Mouse (Mus musculus) Patski (cell line): Measurements from ENCODE around the gene Wdr3. TPM values are rescaled to one million over a fixed set of nuclear protein-coding genes. Genes with fewer than 3 reads are reported as not detected.

ENCODE experiments used
- ATAC-seq: fragments of 100-300 bp; one replicate; pipeline ENCODE4 v1.8.0; 2021
- CTCF ChIA-PET: fragments of 350-600 bp; sonication (Branson Sonifier 250); formaldehyde crosslinking; loops from one replicate; lab custom pipeline; 2022; ENCODE audit warnings: inconsistent platforms; lab: Charles Lee
- POLR2A ChIA-PET: fragments of 350-600 bp; sonication (Branson Sonifier 250); formaldehyde crosslinking; loops from one replicate; lab custom pipeline; 2022; ENCODE audit warnings: antibody characterized with exemption, inconsistent platforms; lab: Charles Lee
- DNase-seq: peaks from one replicate; pipeline ENCODE4 v3.0.0-alpha.2; 2011; ENCODE audit warnings: low read depth, low spot score
- H3K27me3 ChIP-seq: fragments of 371-371 bp; one replicate; pipeline ENCODE4 v1.5.1; 2021
- CTCF ChIP-seq: fragments of 100-300 bp; IDR thresholded peaks from one replicate; pipeline ENCODE4 v1.5.1; 2021
- in situ Hi-C: fragments of 300-500 bp; cut with MboI; formaldehyde crosslinking; loops from 3 replicates; pipeline ENCODE4 v1.11.1; 2018; ENCODE audit warnings: low pct_unique_long_range_greater_than_20kb, mixed read lengths
- polyA plus RNA-seq: library from polyadenylated mRNA; unstranded; gene quantifications from one replicate; pipeline ENCODE4 v1.2.3, GENCODE M21; 2021

The Wdr3 gene
- polyA plus RNA-seq = 70.4 TPM

DNA sequence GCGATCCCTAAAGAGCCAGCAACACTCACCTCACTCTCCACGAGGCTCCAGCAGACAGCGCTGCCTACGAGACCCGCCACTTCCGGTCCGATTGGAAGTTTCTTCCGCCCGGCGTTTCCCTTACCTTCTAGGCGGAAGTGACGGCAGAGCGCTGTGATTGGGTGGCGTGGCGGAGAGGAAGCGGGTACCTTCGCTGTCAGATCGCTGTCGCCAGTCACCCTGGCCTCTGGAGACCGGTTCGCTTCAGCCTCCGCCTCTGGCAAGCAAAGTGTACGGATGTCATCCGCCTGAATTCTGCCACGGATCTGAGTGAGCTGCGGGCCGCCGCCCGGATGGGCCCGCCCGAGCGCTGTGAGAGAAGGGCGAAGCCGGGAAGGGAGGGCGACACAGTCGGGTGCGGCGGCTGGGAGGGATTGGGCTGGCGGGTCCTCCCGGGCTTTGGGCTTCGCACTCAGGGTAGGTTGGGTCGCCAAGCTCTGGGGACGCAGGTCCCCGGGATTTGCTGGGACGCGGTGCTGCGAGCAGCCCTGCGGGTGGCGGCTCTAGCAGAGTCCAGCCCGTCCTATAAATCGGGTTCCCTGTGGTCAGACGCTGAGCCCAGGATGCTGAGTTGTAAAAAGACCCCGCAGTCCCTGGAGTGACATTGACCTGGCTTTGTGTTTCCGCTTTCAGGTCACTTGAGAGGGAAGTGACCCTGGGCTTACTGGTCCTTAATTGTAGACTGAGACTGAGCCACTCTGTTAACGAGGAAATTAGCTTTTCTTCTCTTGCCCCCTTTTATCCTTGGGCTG is at the start of gene Wdr3, which contains the start of gene Gdap2:
Gene Wdr3, minus strand, starts transcription at position 93 of the 791 bp plus-strand sequence.
Gene Gdap2, plus strand, starts transcription at position 67 of the 791 bp plus-strand sequence.
- CTCF ChIA-PET = interaction anchor here (1.3 kb wide), 1 partner anchor 11 kb away, joined by 4 read pairs; no protein-coding TSS in a partner anchor
- peak; percentile 98 for ATAC-seq
- in situ Hi-C loops = no loop called here
- H3K27me3 ChIP-seq = no peaks in the 10 kb centered on the region
- POLR2A ChIA-PET = no interaction called here
- peak; percentile 84 for DNase-seq
- no peak for TF ChIP-seq CTCF

DNA sequence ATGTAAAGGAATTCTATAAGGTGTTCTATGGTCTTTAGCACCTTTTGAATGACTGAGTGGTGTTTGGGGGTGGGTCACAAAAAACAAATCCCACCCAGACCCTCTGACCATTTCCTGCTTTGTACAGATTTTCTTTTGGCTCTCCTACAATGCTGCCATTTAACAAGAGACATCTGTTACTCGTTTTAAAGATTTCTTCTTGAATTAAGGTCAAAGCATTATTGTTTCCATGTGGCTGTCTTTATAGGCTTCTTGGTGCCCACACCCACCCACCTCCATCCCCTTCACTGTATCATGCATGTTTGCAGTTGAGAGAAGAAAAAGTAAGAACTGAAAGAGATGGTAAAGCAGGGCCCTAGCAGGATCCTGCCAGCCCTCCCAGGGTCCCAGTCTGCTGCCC is 44.8 kb upstream of the Wdr3 start:
- no peaks in the 10 kb centered on the region for H3K27me3 ChIP-seq
- POLR2A ChIA-PET = no interaction called here
- ATAC-seq (no peak), DNase-seq (no peak)
- no peak for TF ChIP-seq CTCF
- in situ Hi-C loops = no loop called here
- CTCF ChIA-PET = no interaction called here

DNA sequence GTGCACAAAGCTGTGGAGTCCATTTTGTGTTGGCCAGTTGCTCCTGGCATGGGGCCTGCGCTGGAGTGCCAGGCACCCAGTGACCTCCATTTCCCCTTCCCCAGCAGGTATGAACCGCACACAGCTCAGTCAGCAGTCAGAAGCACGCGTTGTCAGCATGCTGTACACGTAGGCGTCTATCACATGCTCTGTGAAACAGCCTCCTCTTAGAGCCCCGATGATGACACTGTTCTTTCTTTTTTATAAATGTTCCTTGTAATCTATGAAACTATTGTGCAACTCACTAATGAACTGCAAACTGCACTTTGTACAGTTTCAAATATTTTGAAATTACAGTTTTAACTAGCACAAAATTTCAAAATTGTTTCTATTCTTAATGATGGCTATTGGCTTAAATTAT is 39.3 kb upstream of the Wdr3 start:
- CTCF ChIA-PET = interaction anchor here (1.2 to 3.3 kb wide), 3 partner anchors 10 to 158 kb away, joined by 3 to 8 read pairs (median 7); no protein-coding TSS in a partner anchor
- no peaks in the 10 kb centered on the region for H3K27me3 ChIP-seq
- in situ Hi-C loops = no loop called here
- POLR2A ChIA-PET = no interaction called here
- ATAC-seq (no peak), DNase-seq (no peak)
- no peak for TF ChIP-seq CTCF

DNA sequence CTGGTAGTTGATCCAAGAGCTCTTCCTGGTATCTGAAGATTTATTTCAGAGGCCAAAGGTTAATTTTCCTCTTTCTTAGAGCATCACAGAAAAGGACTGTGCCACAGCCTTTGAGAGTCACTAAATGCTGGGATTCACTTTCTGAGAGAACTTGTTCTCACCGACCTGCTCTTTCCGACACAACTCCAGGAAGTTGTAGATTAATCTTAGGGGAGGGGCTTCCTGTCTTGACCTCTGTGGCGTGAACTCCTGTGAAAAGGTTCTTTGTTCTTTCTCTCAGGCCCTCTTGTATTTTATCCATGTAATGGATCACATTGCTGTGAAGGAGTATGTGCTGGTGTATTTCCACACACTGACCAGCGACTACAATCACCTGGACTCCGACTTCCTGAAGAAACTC is 32.0 kb upstream of the Wdr3 start:
- in situ Hi-C loops = loop anchor here (25.0 kb wide), 1 partner anchor 718 kb away; the partner anchor contains the start of gene Trim45
- ChIA-PET POLR2A (interaction anchor here (0.6 to 0.9 kb wide), 3 partner anchors 11 to 739 kb away, joined by 3 read pairs; no protein-coding TSS in a partner anchor), CTCF (no interaction called here)
- DNase-seq (no peak), ATAC-seq (no peak)
- TF ChIP-seq CTCF = no peak
- H3K27me3 ChIP-seq = no peaks in the 10 kb centered on the region

DNA sequence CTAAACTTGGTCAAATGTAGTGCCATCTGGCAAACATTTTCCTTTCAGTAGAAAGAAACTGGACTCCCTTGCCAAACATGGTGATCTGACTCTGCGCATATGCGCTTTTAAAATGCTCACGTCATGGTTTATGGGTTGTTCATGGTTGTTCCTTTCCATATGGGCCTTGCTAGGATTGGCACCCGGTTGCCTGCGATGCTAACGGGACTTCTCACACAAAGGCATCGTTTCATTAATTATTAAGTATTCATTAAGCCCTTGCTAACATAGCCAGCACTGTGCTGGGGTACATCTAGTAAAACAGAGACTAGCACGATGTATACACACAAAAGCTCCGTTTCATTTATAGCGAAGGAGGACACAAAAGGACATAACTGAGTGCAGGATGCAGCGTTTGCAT is 27.7 kb upstream of the Wdr3 start:
- ChIA-PET CTCF (interaction anchor here (0.7 to 2.6 kb wide), 3 partner anchors 10 to 373 kb away, joined by 3 to 9 read pairs (median 8); no protein-coding TSS in a partner anchor), POLR2A (no interaction called here)
- TF ChIP-seq CTCF = no peak
- H3K27me3 ChIP-seq = no peaks in the 10 kb centered on the region
- in situ Hi-C loops = loop anchor here (5.0 to 25.0 kb wide), 4 partner anchors 162 to 722 kb away; partner anchors contain the start of gene Trim45
- DNase-seq (no peak), ATAC-seq (no peak)

DNA sequence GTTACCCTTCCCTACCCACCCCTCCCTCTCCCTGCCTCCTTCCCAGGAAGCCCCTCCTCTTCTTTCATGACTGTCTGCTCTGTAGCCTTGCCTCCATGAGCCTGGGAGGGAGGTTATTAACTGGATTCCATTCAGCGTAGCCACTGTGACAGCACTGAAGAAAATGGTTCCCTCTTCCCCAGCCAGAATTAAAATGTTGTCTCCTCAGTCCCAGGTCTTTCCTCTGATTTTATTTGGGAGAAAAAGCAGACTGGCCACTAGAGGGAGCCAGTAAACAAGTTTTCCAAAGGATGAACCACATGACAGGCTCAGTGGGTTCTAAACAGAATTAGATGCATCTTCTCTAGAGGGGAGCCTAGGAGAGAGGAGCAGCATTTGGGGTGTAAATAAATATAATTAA is 27.2 kb upstream of the Wdr3 start:
- in situ Hi-C loops = loop anchor here (5.0 to 25.0 kb wide), 4 partner anchors 163 to 723 kb away; partner anchors contain the start of gene Trim45
- POLR2A ChIA-PET = no interaction called here
- CTCF ChIA-PET = interaction anchor here (0.7 kb wide), 1 partner anchor 9 kb away, joined by 3 read pairs; no protein-coding TSS in a partner anchor
- H3K27me3 ChIP-seq = no peaks in the 10 kb centered on the region
- ATAC-seq (peak; percentile 47), DNase-seq (peak; percentile 30)
- peak; percentile 83 for TF ChIP-seq CTCF

DNA sequence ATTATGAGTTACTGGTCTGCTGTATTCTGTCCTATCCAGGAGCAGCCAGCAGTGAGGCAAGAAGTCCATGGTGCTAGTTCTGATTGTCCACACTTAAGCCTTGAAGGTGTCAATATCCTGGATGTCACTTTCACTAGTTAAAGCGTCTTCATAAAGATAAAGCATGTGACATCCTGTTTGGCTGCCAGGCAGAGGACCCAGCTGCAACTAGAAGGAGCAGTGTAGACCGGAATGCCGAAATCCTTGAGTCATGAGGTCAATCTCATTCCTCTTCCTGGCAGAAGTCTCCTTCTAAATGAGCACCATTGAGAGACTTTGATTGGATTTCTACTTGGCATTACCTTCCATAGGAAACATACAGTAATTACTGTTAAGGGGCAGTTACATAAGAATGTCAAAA is 18.3 kb upstream of the Wdr3 start:
- DNase-seq (no peak), ATAC-seq (no peak)
- ChIA-PET POLR2A (no interaction called here), CTCF (interaction anchor here (1.1 to 2.6 kb wide), 2 partner anchors 8 to 9 kb away, joined by 3 to 10 read pairs; no protein-coding TSS in a partner anchor)
- TF ChIP-seq CTCF = no peak
- in situ Hi-C loops = loop anchor here (25.0 kb wide), 1 partner anchor 732 kb away; the partner anchor contains the start of gene Trim45
- no peaks in the 10 kb centered on the region for H3K27me3 ChIP-seq

DNA sequence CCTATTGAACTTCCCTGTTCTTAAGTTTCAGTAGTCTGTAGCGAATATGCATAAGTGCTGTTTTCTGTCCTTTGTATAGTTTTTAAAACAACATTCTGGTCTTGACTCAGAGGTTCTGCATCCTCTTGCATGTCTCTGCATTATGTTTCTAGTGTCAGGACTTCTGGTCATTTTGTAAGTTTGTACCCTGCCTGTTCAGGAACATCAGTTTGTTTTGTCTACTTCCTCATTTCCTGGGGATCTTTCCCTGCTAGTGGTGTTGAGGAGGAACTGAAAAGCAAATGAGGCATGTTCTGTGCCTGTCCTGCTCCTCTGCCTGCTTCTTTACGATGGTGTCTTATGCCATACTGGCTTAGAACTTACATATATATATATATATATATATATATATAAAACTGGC is 13.8 kb upstream of the Wdr3 start:
- ChIA-PET CTCF (interaction anchor here (1.2 kb wide), 1 partner anchor 24 kb away, joined by 3 read pairs; no protein-coding TSS in a partner anchor), POLR2A (no interaction called here)
- no peak for DNase-seq
- in situ Hi-C loops = loop anchor here (25.0 kb wide), 1 partner anchor 736 kb away; the partner anchor contains the start of gene Trim45
- ATAC-seq = no peak
- TF ChIP-seq CTCF = no peak
- no peaks in the 10 kb centered on the region for H3K27me3 ChIP-seq

DNA sequence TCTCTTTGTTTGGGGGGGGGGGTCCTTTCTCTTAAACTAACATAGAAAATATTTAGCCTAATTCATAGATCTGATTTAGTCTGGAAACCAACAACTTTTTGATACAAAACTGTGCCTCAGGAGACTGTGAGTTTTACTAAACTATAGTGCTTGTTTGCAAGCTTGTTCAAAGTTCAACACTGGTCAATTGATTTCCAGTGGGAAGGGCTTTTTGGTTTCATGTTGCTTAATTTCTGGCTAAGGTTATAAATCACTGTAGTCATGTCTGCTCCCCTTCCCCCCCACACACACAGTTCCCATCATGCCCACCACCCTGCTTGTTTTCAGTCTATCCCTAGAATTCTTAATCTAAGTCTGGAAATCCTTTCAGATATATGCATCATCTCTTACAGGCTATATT is 2.8 kb upstream of the Wdr3 start:
- no peak for TF ChIP-seq CTCF
- POLR2A ChIA-PET = no interaction called here
- in situ Hi-C loops = no loop called here
- ATAC-seq (no peak), DNase-seq (no peak)
- H3K27me3 ChIP-seq = no peaks in the 10 kb centered on the region
- CTCF ChIA-PET = interaction anchor here (0.7 to 1.4 kb wide), 3 partner anchors 10 to 193 kb away, joined by 3 read pairs; no protein-coding TSS in a partner anchor

DNA sequence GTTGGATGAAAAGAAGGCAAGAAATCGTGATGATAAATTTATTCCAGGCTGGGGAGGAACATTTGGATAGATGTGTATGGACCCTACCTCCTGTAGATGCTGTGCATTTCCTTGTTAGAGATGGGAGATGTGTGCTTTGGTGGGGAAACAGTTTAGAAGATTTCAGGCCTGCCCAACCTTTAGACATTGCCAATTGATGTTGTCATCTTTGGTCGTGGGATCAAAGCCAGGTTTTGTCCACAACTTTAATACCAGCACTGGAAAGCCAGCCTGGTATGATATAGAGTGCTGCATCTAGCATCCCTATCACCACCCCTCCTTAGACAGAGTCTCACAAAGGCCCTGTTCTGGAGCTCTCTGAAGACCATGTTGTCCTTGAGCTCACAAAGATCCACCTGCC is 1.3 kb upstream of the Wdr3 start:
- no peak for TF ChIP-seq CTCF
- POLR2A ChIA-PET = no interaction called here
- no peaks in the 10 kb centered on the region for H3K27me3 ChIP-seq
- CTCF ChIA-PET = interaction anchor here (1.0 to 1.4 kb wide), 4 partner anchors 9 to 402 kb away, joined by 3 read pairs; no protein-coding TSS in a partner anchor
- in situ Hi-C loops = no loop called here
- ATAC-seq = no peak
- no peak for DNase-seq
